Mouse (Mus musculus): ENCODE data around the gene Vps26b. TPM values are rescaled to one million over a fixed set of nuclear protein-coding genes. Genes with fewer than 3 reads are reported as not detected.

The Vps26b gene
- polyA plus RNA-seq, 1 experiment from 2014 or later, result 79.7 TPM

DNA sequence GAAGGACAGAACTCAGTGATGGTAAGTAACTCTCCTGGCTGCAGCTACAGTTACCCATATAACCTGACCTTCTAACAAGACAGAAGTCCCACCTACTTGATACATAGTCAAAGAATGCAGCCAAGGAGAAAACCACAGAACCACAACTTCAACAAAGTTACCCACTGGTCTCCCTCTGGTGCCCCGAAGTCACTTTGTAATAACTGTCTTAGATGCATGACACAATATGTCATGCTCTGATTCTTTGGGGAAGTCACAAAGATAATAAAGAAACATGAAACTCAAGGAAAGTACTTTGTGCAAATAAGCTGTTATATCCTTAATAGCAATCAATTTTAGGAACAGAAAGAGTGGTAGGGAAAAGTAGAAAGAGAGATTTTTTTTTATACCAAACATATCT, 3.2 kb downstream of the Vps26b start:
- Histone ChIP-seq H3K4me3 (ENCODE audit: low read length) (no peak overlapping the region), H3K27me3 (replicated peaks; ENCODE audit: control insufficient read depth, insufficient read depth, low read length) (no peaks in the 10 kb centered on the region), H3K27ac (ENCODE audit: low read depth, low read length) (no peak overlapping the region), H3K9me3 (ENCODE audit: control insufficient read depth, low read length) (no peaks in the 10 kb centered on the region), H3K4me2 (ENCODE audit: low read length) (peak overlapping the region; percentile 27; the same call in 1 of the 2 replicates), H3K9ac (ENCODE audit: low read depth, low read length) (no peak overlapping the region), H3K36me3 (ENCODE audit: control insufficient read depth, insufficient read depth, low read length) (no peaks in the 10 kb centered on the region), H3K4me1 (ENCODE audit: control insufficient read depth, insufficient read depth, low read depth, low read length) (peaks cover 28% of the 10 kb centered on the region)
- WGBS, result 89% methylated on average over 1 of the region's 1 CpGs
- ATAC-seq, result no peak

- H3K27ac ChIP-seq (ENCODE audit: low read depth, low read length), result no peak overlapping the region
- H3K4me2 ChIP-seq (ENCODE audit: low read length), result no peak overlapping the region
- H3K36me3 ChIP-seq (ENCODE audit: control insufficient read depth, insufficient read depth, low read length), result peaks cover 4% of the 10 kb centered on the region
- no peak for ATAC-seq
- H3K4me3 ChIP-seq (ENCODE audit: low read length), result no peak overlapping the region
- no peaks in the 10 kb centered on the region for H3K9me3 ChIP-seq (ENCODE audit: control insufficient read depth, low read length)
- peaks cover 20% of the 10 kb centered on the region for H3K4me1 ChIP-seq (ENCODE audit: control insufficient read depth, insufficient read depth, low read depth, low read length)
- no peaks in the 10 kb centered on the region for H3K27me3 ChIP-seq (replicated peaks; ENCODE audit: control insufficient read depth, insufficient read depth, low read length)
- no peak overlapping the region for H3K9ac ChIP-seq (ENCODE audit: low read depth, low read length)
- WGBS, result 92% methylated on average over 4 of the region's 4 CpGs
Measured at GRCm38 (mm10) chr9:27023681-27024080, 6.2 kb downstream of the Vps26b start.

GRCm38 (mm10) chr9:27018961-27019360, 10.9 kb downstream of the Vps26b start:
- no peaks in the 10 kb centered on the region for H3K27me3 ChIP-seq (replicated peaks; ENCODE audit: control insufficient read depth, insufficient read depth, low read length)
- no peaks in the 10 kb centered on the region for H3K4me1 ChIP-seq (ENCODE audit: control insufficient read depth, insufficient read depth, low read depth, low read length)
- H3K4me3 ChIP-seq (ENCODE audit: low read length), result no peak overlapping the region
- no peak for ATAC-seq
- no peaks in the 10 kb centered on the region for H3K9me3 ChIP-seq (ENCODE audit: control insufficient read depth, low read length)
- WGBS, result 92% methylated on average over 10 of the region's 10 CpGs
- H3K36me3 ChIP-seq (ENCODE audit: control insufficient read depth, insufficient read depth, low read length), result peaks cover 19% of the 10 kb centered on the region
- H3K4me2 ChIP-seq (ENCODE audit: low read length), result no peak overlapping the region
- no peak overlapping the region for H3K27ac ChIP-seq (ENCODE audit: low read depth, low read length)
- H3K9ac ChIP-seq (ENCODE audit: low read depth, low read length), result no peak overlapping the region

DNA sequence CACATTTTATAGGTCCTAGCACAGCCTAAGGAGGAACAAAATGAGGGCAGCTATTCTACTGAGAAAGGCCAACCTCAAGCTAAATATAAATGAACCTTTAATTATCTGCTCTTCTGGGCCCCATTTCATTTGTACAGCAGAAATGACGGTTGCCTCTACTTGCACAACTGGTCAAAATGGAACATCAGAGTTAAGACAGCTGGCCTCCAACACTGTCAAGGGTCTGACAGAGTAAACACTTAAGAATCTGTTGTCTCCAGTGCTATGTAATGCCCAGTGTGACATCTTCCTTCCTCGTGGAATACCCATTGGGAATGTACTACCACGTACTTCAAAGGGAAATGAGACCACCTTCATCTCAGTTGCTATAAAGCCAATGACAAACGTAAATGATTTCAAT, 18.3 kb downstream of the Vps26b start:
- no peaks in the 10 kb centered on the region for H3K4me1 ChIP-seq (ENCODE audit: control insufficient read depth, insufficient read depth, low read depth, low read length)
- H3K27ac ChIP-seq (ENCODE audit: low read depth, low read length), result no peak overlapping the region
- H3K9me3 ChIP-seq (ENCODE audit: control insufficient read depth, low read length), result no peaks in the 10 kb centered on the region
- no peak for ATAC-seq
- 88% methylated on average over 4 of the region's 4 CpGs for WGBS
- H3K4me2 ChIP-seq (ENCODE audit: low read length), result no peak overlapping the region
- no peaks in the 10 kb centered on the region for H3K27me3 ChIP-seq (replicated peaks; ENCODE audit: control insufficient read depth, insufficient read depth, low read length)
- no peak overlapping the region for H3K4me3 ChIP-seq (ENCODE audit: low read length)
- peaks cover 52% of the 10 kb centered on the region for H3K36me3 ChIP-seq (ENCODE audit: control insufficient read depth, insufficient read depth, low read length)
- no peak overlapping the region for H3K9ac ChIP-seq (ENCODE audit: low read depth, low read length)

DNA sequence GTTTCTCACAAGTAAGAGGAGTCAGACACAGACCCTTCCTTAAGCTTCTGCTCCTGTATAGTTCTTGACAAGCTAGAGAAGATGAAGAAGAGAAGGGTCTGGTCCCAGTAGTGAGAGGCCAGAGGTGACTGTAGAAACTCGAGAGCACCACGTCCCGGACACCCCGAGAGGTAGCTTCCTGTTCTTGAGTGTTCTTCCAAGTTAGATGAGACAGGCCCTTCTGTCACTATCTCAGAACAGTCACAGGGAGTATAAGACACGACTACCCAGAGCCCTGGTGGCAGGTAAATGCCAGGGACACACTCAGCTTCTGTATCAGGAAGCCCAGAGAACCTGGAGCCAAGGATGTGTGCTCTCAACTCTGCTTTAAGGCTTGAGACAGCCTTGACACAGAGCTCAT, 20.6 kb downstream of the Vps26b start:
- H3K4me2 ChIP-seq (ENCODE audit: low read length), result no peak overlapping the region

GRCm38 (mm10) chr9:27006866-27007265, 23.0 kb downstream of the Vps26b start:
- ATAC-seq, result no peak
- no peak overlapping the region for H3K4me2 ChIP-seq (ENCODE audit: low read length)
- H3K9ac ChIP-seq (ENCODE audit: low read depth, low read length), result no peak overlapping the region
- no peaks in the 10 kb centered on the region for H3K4me1 ChIP-seq (ENCODE audit: control insufficient read depth, insufficient read depth, low read depth, low read length)
- H3K27ac ChIP-seq (ENCODE audit: low read depth, low read length), result no peak overlapping the region
- WGBS, result 94% methylated on average over 5 of the region's 5 CpGs
- no peaks in the 10 kb centered on the region for H3K9me3 ChIP-seq (ENCODE audit: control insufficient read depth, low read length)
- H3K4me3 ChIP-seq (ENCODE audit: low read length), result no peak overlapping the region
- H3K36me3 ChIP-seq (ENCODE audit: control insufficient read depth, insufficient read depth, low read length), result peaks cover 37% of the 10 kb centered on the region
- no peaks in the 10 kb centered on the region for H3K27me3 ChIP-seq (replicated peaks; ENCODE audit: control insufficient read depth, insufficient read depth, low read length)

More for the DNA sequence above, 20.6 kb downstream of the Vps26b start:
- H3K36me3 ChIP-seq (ENCODE audit: control insufficient read depth, insufficient read depth, low read length), result peaks cover 54% of the 10 kb centered on the region
- H3K27me3 ChIP-seq (replicated peaks; ENCODE audit: control insufficient read depth, insufficient read depth, low read length), result no peaks in the 10 kb centered on the region
- no peak for ATAC-seq
- no peak overlapping the region for H3K27ac ChIP-seq (ENCODE audit: low read depth, low read length)
- WGBS, result 91% methylated on average over 5 of the region's 5 CpGs
- no peak overlapping the region for H3K4me3 ChIP-seq (ENCODE audit: low read length)
- H3K4me1 ChIP-seq (ENCODE audit: control insufficient read depth, insufficient read depth, low read depth, low read length), result no peaks in the 10 kb centered on the region
- H3K9me3 ChIP-seq (ENCODE audit: control insufficient read depth, low read length), result no peaks in the 10 kb centered on the region
- no peak overlapping the region for H3K9ac ChIP-seq (ENCODE audit: low read depth, low read length)

DNA sequence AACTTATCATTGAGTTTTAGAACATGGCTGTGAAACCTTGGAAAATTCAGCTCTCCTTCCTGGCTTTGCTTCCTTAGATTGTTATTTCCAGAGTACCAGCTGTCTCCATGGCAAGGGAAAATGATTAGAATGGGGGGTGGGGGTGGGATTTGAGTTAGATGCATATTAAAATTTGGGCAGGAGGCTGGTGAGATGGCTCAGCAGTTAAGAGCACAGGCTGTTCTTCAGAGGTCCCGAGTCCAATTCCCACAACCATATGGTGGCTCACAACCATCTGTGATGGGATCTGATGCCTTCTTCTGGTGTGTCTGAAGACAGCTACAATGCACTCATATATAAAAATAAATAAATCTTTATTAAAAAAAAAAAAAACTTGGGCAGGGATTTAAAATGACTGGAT, 23.9 kb downstream of the Vps26b start:
- Histone ChIP-seq H3K27me3 (replicated peaks; ENCODE audit: control insufficient read depth, insufficient read depth, low read length) (no peaks in the 10 kb centered on the region), H3K4me2 (ENCODE audit: low read length) (no peak overlapping the region), H3K4me3 (ENCODE audit: low read length) (no peak overlapping the region), H3K9ac (ENCODE audit: low read depth, low read length) (no peak overlapping the region), H3K27ac (ENCODE audit: low read depth, low read length) (no peak overlapping the region), H3K4me1 (ENCODE audit: control insufficient read depth, insufficient read depth, low read depth, low read length) (peaks cover 9% of the 10 kb centered on the region), H3K9me3 (ENCODE audit: control insufficient read depth, low read length) (no peaks in the 10 kb centered on the region), H3K36me3 (ENCODE audit: control insufficient read depth, insufficient read depth, low read length) (peaks cover 35% of the 10 kb centered on the region)
- 68% methylated on average over 1 of the region's 1 CpGs for WGBS
- no peak for ATAC-seq

DNA sequence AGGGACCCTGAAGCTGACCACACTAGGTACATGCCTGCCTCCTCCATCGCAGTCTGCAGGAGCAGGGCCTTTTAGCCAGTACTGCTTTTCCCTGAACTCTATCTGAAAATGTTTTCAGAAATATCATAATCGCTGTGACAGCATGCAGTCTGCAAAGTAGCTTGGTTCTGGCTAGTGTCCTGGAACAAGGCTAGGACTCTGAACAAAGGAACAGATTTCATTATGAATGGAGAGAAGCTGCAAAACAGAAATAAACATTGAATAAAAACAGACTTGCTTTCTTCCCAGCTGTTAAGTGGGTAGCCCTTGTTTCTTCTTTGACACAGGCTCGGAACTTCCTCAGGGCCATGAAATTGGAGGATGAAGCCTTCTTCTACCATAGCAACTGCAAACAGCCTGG, 24.6 kb downstream of the Vps26b start:
- whole genome bisulfite sequencing, result 77% methylated on average over 3 of the region's 3 CpGs
- no peak for ATAC-seq

DNA sequence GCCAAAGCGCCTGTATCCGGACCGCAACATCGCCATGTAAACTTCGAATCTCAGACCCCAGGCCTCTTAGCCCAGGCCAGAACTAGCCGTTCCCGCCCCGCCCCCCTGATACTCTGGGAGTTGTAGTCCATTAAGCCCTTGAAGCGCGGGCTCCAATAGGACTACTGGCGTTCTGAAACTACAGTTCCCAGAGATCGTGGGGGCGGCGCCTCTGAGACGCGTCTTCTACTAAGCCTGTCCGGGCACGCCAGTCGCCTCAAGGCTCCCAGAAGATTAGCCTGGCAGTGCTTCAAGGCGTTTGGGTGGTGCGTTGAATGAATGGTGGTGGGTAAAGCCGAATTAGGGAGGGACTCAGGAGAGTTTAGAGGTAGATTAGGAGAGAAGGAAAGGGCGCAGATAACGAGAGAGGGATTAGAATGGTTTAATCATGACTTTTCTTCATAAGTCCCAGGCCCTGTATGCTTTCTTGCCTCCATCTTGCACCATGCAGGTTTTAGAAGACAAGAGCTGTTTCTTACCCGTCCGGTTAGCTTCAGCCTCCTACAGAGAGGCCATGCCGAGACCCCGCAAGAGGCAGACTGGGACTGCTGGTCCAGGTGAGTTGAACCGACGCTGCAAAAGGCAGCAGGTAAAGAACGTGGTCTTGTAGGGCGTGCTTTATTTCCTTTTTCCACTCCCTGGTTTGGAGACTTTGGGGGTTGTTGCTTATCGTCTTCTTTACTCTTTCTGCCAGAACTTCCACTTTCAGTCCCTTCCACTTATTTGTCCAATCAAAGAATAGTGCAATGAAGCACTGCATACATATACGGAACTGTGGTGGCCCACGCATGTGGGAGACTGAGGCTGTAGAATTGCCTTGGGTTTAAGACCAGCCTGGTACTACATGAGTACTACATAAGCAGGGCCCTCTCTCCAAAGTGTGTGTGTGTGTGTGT, 30.1 kb downstream of the Vps26b start, which contains the start of the genes Acad8 and Thyn1:
Gene Acad8, minus strand, starts transcription at position 106 of the 935 bp plus-strand sequence.
Gene Thyn1, plus strand, starts transcription at position 250 of the 935 bp plus-strand sequence.
- Histone ChIP-seq H3K4me2 (ENCODE audit: low read length) (peak within 1 kb of the TSS; percentile 79), H3K27me3 (replicated peaks; ENCODE audit: control insufficient read depth, insufficient read depth, low read length) (no peaks in the 10 kb centered on the region), H3K36me3 (ENCODE audit: control insufficient read depth, insufficient read depth, low read length) (peaks cover 4% of the 10 kb centered on the region), H3K27ac (ENCODE audit: low read depth, low read length) (peak within 1 kb of the TSS; percentile 78), H3K9me3 (ENCODE audit: control insufficient read depth, low read length) (no peaks in the 10 kb centered on the region), H3K4me3 (ENCODE audit: low read length) (peak within 1 kb of the TSS; percentile 75), H3K4me1 (ENCODE audit: control insufficient read depth, insufficient read depth, low read depth, low read length) (peaks cover 20% of the 10 kb centered on the region), H3K9ac (ENCODE audit: low read depth, low read length) (peak within 1 kb of the TSS; percentile 84)
- 2% methylated on average over 35 of the region's 35 CpGs for WGBS
- ATAC-seq, result peak; percentile 100

More for the DNA sequence above, 24.6 kb downstream of the Vps26b start:
- Histone ChIP-seq H3K27me3 (replicated peaks; ENCODE audit: control insufficient read depth, insufficient read depth, low read length) (no peaks in the 10 kb centered on the region), H3K9me3 (ENCODE audit: control insufficient read depth, low read length) (no peaks in the 10 kb centered on the region), H3K36me3 (ENCODE audit: control insufficient read depth, insufficient read depth, low read length) (peaks cover 30% of the 10 kb centered on the region), H3K4me1 (ENCODE audit: control insufficient read depth, insufficient read depth, low read depth, low read length) (peaks cover 15% of the 10 kb centered on the region), H3K4me2 (ENCODE audit: low read length) (no peak overlapping the region), H3K9ac (ENCODE audit: low read depth, low read length) (no peak overlapping the region), H3K4me3 (ENCODE audit: low read length) (no peak overlapping the region), H3K27ac (ENCODE audit: low read depth, low read length) (no peak overlapping the region)
